Mouse (Mus musculus) right cerebral cortex, postnatal 14 days (tissue): ENCODE results near the gene Misp.

Experiments
- DNase-seq: peaks from one replicate; pipeline ENCODE4 v3.0.0; 2022

Misp gene

DNA sequence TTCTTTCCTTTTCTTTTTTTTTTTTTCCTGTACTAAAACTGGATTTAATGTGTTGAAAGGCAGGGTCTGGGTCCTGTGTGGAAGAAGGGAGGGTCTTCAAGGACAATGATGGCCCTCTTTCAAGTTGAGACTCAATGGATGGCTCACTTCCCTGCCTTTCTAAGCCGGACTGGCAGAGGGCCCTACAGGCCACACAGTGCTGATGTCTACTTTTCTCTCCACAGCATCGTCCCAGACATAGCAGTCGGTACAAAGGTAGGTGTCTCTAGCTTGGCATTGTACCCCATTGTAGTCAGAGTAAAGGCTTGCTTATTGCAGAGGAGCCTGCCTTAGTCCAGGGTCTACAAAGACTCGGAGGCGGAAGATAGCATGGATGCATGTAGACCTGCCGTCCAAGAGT, 35.5 kb downstream of the Misp start:
- no peak for DNase-seq

DNA sequence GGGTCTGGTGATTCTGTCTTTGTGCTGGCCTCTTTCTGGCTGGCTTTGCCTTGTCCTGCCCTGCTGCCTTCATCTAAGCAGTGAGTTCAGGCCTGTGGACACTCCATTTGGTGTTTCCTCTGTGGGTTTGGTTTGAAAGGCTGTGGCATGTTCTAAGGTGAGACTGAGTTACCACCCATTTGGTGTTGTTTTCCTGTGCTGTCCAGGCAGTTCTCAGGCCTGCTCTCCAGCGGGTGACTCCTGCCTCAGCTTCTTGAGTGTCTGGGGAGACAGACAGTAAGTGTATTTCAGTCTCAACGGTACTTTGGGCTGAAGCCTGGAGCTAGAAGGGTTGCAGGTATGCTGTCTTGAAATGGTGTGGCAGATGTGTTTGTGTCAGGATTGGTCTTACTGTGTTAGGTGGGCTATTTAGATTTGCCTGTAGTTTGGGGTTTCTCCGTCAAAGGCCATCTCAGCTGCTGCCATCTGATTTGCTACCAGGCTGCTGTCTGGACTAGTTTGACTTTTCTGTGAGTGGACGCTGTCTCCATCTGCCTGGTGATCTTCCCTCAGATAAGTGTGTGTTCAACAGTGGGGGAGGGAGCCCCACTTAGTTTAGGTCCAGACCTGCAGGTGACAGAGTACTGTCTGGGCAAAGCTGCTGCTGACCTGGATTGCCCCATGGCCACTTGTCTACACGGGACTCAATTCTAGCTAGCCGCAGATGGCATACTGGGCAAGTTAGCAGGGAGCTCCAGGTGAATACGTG, 36.1 kb downstream of the Misp start:
- no peak for DNase-seq

DNA sequence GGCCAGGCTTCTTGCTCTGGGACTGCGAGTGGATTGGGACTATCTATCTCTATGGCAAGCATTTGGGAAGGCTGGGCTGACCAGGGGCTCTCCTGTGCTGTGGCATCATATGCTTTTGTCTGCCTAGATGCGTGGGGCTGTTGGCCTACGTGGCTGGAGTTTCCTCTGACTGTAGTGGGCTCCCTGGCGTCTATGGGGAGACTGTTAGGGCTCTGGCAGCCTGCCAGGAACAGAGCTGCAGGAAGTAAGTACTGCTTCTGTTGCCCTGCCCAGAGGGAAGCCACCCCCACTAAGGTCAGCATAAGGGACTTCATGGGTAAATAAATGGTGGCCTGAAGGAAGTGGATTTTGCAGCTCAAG, 36.6 kb downstream of the Misp start:
- peak; percentile 76 for DNase-seq

DNA sequence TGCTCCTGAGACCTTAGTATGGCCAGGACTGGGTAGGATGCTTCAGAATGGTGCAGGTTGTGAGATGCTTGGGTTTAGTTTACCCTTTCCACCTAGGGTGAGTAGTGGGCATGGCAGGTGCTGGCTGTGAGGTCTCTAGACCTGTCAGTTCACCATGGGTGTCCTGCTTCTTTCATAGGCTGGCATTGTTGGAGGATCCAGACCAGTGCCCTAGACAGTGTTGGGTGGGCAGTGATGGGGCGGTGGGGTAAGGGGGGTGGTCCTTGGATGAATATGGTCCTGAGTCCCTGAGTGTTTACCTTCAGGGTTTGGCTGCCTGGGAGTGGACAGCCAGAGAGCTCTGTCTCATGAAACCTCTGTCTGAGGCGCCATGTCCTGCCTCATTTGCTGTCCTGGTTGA, 37.1 kb downstream of the Misp start:
- DNase-seq: no peak

DNA sequence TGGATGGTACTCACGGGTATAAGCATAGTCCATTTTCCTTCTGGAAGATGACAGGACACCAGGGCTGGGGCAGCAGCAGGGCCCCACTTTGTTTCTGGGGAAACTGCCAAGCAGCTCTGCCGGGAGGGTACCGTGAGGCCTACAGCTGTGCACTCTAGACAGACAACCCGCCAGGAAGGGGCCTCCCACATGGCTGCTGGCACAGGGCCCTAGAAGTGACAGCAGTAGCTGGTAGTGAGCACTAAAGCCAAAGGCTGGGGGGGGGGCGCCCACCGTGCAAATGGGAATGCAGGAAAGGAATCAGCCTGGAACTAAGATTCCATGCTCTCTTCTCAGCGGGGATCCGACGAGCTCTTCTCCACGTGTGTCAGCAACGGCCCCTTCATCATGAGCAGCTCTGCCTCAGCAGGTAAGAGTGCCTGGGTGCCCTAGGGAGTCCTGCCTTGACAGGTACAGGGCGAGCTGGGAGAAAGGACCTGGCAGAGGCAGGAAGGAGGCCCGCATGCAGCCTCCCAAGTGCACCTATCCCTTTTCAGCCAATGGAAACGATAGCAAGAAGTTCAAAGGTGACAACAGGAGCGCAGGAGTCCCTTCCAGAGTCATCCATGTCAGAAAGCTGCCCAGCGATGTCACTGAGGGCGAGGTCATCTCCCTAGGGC, 37.8 kb downstream of the Misp start:
- peak; percentile 81 for DNase-seq

DNA sequence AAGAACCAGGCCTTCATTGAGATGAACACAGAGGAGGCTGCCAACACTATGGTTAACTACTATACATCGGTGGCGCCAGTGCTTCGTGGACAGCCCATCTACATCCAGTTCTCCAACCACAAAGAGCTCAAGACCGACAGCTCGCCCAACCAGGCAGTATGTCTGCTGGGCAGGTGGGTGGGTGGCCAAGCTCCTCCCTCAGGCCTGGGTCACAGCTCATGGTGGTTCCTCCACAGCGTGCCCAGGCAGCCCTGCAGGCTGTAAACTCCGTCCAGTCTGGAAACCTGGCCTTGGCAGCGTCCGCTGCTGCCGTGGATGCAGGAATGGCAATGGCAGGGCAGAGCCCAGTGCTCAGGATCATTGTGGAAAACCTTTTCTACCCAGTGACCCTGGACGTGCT, 38.3 kb downstream of the Misp start:
- DNase-seq: no peak

DNA sequence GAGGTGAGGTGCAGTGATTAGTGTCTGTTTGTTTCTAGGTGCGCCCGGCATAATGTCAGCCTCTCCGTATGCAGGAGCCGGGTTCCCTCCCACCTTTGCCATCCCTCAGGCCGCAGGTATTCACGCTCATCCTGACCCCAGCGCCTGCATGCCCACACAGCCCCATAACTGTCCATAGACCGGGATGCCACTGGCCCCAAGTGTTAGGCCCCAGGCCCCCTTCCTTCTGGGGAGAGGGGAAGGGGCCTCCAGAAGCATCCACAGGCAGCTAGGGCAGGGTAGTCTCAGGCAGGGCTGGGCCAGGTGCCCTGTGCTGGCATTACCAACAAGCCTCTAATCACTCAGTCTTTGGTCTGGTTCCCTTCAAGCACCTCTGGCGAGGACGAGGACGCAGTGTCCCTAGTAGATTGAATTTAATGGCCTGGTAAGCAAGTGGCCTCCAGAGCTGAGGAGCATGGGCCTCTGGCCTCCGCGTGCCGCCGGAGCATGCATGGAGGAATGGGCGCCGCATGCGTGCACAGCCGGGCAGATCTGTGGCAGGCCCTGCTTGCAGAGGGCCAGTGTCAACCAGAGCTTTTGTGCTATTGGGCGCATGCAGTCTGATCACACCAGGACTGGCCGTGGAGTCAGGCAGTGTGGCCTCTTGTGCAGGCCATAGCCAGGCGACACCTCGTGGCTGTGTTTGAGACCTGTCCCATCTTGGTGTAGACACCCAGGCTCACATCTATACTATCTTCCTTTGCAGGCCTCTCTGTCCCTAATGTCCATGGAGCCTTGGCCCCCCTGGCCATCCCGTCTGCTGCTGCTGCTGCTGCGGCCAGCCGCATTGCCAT, 39.5 kb downstream of the Misp start:
- no peak for DNase-seq

DNA sequence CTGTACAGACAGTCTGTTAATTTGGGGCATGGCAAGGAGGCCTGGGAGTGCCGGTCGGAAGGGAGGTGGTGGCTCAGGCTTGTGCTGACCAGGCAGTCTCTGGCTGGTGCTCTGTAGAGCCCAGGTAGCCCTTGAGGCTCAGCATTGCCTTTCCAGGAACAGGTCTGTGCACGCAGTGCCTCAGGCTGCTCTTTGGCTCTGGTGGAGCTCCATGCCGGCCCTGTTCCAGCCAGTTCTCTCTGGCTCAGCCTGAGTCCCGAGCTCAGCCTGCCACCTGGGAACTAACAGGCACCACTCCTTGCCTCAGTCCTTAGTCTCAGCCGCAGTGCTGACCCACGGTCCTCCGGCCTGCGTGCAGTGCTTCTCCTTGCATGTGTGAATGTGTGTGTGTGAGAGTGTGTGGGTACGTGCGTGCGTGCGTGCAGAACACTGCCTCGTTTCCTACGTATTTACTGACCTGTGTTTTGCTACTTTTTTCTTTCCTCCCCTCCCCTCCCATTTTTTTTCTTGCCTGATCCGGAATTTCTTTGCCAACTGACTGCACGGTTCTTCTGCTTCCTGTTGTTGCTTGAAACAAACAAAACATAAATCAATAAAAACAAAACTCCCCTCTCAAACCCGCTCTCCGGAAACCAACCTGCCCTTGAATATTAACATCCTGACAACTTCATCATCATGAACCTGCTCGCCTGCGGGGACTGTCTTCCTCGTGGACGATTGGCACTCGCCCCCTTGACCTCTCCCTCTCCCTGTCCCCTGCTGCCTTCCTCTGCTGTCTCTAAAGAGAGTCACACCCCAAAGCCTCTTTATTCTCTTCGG, 40.6 kb downstream of the Misp start:
- DNase-seq: no peak

DNA sequence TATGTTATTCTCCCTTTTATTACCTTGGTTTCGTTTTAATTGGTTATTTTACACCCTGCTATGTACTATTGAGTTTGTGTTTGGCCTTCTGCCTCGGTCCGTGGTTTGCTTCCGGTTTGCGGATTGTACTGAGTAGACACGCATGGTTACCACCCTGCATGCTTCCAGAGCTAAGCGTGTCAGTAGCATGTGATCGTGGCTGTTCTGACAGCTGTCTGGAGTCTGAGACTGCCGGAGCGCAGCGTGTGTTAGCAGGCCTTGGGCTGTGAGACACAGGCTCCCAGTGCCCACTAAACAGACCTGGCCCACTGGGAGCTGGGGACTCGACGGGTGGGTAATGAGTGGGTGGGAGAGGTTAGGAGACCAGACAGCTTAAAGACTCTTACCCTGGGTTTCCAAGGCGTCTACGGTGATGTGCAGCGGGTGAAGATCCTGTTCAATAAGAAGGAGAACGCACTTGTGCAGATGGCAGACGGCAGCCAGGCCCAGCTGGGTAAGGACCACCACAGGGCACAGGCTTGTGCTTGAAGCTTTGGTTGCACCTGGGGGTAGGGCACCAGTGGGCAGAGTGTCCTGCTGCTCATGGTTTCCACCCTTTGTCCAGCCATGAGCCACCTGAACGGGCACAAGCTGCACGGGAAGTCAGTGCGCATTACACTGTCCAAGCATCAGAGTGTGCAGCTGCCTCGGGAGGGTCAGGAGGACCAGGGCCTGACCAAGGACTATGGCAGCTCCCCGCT, 41.4 kb downstream of the Misp start:
- DNase-seq: no peak

DNA sequence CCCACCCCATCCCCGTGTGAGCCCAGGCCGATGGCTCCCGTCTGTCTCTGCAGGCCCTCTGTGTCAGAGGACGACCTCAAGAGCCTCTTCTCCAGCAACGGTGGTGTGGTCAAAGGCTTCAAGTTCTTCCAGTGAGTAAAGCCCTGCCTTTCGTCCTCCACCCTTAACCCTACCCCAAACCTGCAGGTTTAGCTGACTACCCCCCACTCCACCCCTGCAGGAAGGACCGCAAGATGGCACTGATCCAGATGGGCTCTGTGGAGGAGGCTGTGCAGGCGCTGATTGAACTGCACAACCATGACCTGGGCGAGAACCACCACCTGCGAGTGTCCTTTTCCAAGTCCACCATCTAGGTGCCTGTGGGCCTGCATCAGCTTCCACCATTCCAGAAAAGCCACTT, 42.1 kb downstream of the Misp start:
- DNase-seq: no peak

DNA sequence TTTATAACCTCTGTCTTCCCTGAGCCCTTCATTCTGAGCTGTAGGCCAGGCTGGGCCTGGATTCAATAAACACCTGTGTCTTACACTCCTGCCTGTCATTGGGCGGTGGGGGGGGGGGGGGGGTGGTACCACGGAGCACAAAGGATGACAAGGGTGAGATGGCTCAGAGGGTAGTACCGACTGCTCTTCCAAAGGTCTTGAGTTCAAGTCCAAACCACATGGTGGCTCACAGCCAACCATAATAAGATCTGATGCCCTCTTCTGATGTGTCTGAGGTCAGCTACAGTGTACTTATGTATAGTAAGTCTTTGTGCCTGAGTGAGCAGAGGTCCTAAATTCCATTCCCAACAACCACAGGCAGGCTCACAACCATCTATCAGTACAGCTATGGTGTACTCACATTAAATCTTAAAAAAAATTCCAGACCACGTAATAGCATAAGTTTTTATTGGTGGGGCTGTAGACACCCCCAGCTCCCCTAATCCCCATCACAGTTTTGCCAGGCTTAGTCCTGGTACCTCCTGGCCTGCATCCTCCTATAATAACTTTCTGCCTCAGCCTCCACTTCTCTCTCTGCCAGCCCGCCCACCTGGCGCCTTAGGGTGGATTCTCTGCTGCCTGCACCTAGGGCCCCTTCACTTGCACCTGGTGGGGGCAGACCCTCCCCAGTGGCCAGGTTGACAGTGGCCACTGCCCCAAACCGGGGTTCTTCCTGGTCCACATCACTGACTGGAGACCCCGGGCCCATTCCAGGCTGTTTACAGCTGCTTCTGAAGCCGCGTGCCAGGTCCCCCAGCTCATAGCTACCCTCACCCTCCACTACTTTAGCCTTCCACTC, 43.8 kb downstream of the Misp start:
- no peak for DNase-seq

DNA sequence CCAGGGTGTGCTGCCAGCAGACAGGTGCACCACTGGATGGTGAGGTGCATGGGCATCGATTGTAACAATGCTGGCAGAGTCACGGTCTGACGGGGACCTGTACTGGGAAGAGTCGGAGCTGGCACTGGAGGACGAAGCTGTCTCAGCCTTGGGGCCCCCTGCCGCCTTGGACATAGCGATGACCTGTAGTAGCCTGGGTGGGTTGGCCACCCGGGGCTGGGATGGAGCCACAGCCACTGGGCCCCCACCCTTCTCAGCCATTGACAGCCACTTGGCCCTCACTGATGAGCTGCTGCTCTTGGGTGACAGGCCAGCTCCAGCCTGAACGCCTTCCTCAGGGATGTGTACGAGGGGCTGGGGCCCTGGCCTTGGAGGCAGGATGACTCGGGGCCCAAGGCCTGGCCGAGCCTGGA, 44.4 kb downstream of the Misp start:
- no peak for DNase-seq

DNA sequence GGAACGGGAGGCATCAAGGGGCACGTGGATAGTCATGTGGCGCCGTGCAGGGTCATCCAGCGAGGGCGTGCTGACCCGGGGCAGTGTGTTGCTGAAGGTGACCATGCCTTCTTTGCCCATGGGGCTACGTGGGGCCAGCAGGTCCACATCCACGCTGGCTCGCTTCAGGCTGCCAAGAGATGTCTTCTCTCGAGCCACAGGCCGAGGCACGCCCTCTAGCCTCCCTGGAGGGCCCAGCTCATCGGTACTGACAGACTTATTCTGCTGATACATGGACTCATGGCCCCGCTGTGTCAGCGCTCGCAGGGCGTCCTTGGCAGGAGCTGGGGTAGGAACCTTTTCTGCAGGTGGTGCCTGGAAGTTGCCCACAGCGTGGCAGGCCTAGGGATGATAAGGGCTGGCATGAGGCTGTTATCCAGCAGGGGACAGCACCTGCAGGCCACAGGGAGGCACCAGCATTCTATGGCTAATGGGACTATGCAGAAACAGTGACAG, 45.1 kb downstream of the Misp start:
- peak; percentile 13 for DNase-seq

DNA sequence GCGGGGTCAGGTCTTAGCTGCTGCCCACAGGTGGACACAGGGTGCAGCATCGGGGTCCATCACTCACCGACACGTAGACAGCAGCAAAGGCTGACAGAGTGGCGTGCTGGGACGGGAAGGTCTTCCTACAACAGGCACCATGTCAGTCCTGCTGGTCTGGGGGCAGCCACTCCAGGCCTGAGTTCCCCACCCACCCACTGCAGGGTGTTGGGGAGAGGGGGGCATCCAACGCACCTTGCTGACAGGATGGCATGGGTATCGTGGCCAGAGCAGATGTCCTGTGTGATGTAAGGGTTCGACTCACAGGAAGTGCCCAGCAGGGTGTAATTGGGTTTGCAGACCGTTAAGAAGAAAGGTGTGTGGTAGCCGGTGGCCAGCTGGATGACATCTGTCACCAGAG, 45.8 kb downstream of the Misp start:
- peak; percentile 10 for DNase-seq

DNA sequence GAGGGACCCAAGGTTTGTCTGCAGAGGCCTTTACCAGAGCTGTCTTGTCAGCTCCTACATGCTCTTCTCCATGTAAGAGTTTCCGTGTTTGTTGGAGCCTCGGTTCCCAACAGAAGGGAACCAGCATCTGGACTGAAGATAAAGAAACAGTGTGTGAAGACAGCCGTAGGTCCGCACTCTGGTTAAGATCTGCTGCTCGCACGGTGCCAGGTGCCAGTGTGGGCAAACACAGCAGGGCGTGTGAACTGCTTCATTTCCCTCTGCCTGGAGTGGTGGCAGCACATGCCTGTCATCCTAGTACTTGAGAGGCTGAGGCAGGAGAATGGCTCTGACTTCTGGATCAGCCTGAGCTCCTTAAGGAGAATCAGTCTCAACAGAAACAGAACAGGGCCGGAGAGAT, 51.1 kb downstream of the Misp start:
- DNase-seq: no peak

DNA sequence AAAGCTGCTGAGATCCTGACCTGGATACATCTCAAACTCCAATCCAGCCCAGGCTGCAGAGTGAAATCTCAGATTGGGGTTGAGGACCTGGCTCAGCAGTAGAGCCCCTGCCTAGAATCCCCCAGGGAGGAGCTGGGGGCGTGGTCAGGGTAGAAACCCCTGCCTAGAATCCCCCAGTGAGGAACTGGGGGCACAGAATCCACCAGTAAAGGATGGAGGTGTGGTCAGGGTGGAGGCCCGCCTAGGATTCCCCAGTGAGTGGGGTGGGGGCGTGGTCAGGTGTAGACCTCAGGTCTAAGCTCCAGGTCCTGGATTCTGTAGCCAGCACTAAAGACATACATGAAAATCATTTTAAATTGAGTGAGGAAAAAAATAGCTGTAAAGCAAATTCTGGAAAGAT, 52.1 kb downstream of the Misp start:
- DNase-seq: no peak

DNA sequence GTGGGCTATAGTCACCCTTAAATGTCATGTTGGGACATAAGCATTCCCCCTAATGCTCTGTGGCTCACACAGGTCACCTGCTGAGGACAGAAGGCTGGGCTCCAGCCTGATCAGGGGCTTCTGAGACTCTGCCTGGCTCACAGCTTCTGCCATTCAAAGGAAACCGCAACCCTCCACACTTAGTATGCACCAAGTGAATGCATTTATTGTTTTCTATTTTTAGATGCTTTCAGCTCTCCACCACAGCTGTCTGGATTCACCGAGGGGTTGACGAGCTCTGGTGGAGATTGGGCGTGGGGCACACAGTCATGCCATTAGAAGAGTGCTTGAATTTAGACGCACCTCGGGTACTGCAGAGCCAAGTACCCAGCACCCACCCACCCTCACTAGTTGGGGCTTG, 52.5 kb downstream of the Misp start:
- no peak for DNase-seq

DNA sequence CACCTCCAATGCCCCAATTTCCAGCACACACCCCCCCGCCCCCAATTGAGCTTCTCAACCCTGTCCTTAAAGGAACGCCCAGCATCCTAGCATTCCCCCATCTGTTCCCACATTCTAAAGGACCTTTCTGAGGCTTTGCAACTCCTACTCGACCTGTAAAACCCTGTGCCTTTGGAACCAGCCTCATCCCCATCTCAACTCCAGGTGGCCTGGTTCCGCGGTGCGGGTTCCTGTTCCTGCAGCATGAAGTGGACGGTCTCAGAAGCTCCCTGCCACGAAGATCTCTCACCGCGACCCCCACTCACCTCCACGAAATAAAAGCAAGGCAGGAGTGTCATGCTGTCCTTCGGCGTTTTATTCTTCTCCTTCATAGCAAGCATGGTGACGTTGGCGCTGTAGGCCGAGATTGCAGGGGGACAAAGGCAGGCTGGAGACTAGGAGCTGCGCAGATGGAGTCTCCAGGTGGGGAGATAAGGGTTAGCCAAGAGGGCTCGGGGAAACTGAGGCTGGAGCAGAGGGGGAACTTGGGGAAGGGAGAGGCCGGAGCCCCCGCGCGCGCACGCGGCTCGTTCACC, 53.0 kb downstream of the Misp start:
- no peak for DNase-seq

DNA sequence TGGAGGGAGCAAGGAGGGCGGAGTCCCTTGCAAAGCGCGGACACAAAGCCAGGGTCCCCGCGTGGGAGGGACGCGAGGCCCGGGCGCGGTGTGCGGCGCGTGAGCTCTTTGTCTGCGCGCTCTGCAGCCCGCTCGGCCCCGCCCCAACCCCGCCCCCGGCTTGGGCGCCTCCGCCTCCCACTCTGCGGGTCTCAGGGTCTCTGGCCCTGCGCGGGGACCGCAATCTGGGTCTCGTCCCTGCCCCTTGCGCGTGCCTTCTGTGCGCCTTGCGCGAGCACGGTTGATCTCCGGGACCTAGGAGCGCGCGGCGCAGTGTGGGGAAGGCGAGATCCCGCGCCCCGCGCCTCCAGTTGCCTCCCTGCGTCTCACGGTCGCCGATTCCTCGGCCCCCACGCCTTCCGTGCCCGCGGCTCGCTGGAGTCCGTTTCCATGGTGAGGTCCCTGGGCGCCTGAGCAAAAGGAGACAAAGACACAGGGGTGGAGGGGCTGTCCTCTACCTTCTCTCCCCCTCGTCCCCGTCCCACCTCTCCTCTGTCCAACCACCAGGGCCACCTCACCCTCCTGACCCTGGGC, 53.6 kb downstream of the Misp start, which contains the start of the genes Prtn3 and Plppr3:
TSS of gene Prtn3 (plus strand) at position 187 of the 573 bp plus-strand sequence.
TSS of gene Plppr3 (minus strand) at position 345 of the 573 bp plus-strand sequence.
- DNase-seq: peak; percentile 53

DNA sequence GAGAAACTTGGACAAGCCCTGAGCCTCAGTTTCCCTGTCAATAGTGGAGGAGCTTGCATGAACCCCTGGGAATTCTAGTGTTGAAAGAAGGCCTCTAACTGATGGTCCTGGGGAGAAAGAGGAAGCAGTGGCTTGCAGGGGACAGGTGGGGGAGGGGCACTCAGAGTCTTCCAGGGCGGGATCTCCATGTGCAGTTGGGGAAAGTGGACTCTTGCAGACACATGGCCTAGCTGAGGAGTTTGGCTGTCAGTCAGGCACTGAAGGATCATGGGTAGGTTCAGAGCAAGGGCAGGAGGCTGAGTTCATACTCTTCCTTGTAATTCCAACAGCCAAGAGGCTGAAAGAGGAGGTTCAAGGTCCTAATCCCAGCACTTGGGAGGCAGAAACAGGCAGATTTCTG, 56.4 kb downstream of the Misp start:
- no peak for DNase-seq
